Mouse (Mus musculus) liver, postnatal 0 days (tissue): ENCODE data around the gene Yars. TPM values are rescaled to one million over a fixed set of nuclear protein-coding genes. Genes with fewer than 3 reads are reported as not detected.

Source experiments
- ATAC-seq: fragments of 200-750 bp; cut with Nextera tagmentation; 2 replicates; pipeline ENCODE4 v1.8.0; 2017; ENCODE audit warnings: mild to moderate bottlenecking, moderate library complexity
- DNase-seq: peaks from one replicate; pipeline ENCODE4 v3.0.0-alpha.2; 2016
- H3K27ac ChIP-seq: fragments of 300-500 bp; sonication (generic); 2 replicates; pipeline ENCODE4 v1.5.1; 2014; ENCODE audit warnings: antibody characterized with exemption, moderate library complexity, mild to moderate bottlenecking, low read depth
- H3K27me3 ChIP-seq: fragments of 300-500 bp; sonication (generic); 2 replicates; pipeline ENCODE4 v1.6.1; 2014; ENCODE audit warnings: low read length, control low read depth, mixed read lengths; ENCODE audit not compliant: insufficient read depth
- H3K36me3 ChIP-seq: fragments of 300-500 bp; sonication (generic); replicated peaks from 2 replicates; pipeline ENCODE4 v1.6.1; 2014; ENCODE audit warnings: mild to moderate bottlenecking, control low read depth, low read length, moderate library complexity, mixed read lengths; ENCODE audit not compliant: insufficient read depth
- H3K4me1 ChIP-seq: fragments of 300-500 bp; sonication (generic); 2 replicates; pipeline ENCODE4 v1.6.1; 2014; ENCODE audit warnings: antibody characterized with exemption, mild to moderate bottlenecking, control low read depth; ENCODE audit not compliant: insufficient read depth
- H3K4me2 ChIP-seq: fragments of 300-500 bp; sonication (generic); 2 replicates; pipeline ENCODE4 v1.6.1; 2014; ENCODE audit warnings: low read depth, mild to moderate bottlenecking, low read length, moderate library complexity, mixed read lengths
- H3K4me3 ChIP-seq: fragments of 300-500 bp; sonication (generic); 2 replicates; pipeline ENCODE4 v1.5.1; 2014; ENCODE audit warnings: low read depth, low read length
- H3K9ac ChIP-seq: fragments of 300-500 bp; sonication (generic); replicated peaks from 2 replicates; pipeline ENCODE4 v1.6.1; 2014; ENCODE audit warnings: mild to moderate bottlenecking, moderate library complexity
- H3K9me3 ChIP-seq: fragments of 300-500 bp; sonication (generic); 2 replicates; pipeline ENCODE4 v1.6.1; 2016; ENCODE audit warnings: mild to moderate bottlenecking, control low read depth, low read length, mixed read lengths
- CTCF ChIP-seq: sonication (generic); IDR thresholded peaks from 2 replicates; pipeline ENCODE4 v1.5.1; 2016; ENCODE audit warnings: antibody characterized with exemption, low read depth
- EP300 ChIP-seq: IDR thresholded peaks from 2 replicates; pipeline ENCODE4 v1.6.1; 2016; ENCODE audit warnings: antibody characterized with exemption, low read depth, mild to moderate bottlenecking
- WGBS: fragments of 180-500 bp; shearing (Covaris S2); extraction: QIAGEN DNeasy Blood & Tissue Kit; methylation state at CpG from one replicate; pipeline ENCODE4 v1.1.7; 2014; ENCODE audit not compliant: insufficient replicate concordance; 5-methylcytosine and 5-hydroxymethylcytosine counted together
- polyA plus RNA-seq: library from polyadenylated mRNA; unstranded; fragments of >200 nt; fragmentation: Nextera tagmentation; extraction: Ambion mirVana; gene quantifications from 2 replicates; pipeline ENCODE4 v1.2.1, GENCODE M21; 2015

Gene Yars
- polyA plus RNA-seq: 23.0 and 25.7 TPM in 2 replicates

- ATAC-seq (peak; percentile 93), DNase-seq (peak; percentile 98)
- Histone ChIP-seq H3K27me3 (no peaks in the 10 kb centered on the region), H3K9ac (peak within 1 kb of the TSS; percentile 89), H3K4me1 (peaks cover 36% of the 10 kb centered on the region), H3K27ac (peak within 1 kb of the TSS; percentile 94), H3K4me2 (peak within 1 kb of the TSS; percentile 93), H3K9me3 (no peaks in the 10 kb centered on the region), H3K4me3 (peak within 1 kb of the TSS; percentile 96), H3K36me3 (0 out of 2 replicates have a peak, but pooled peaks cover 7% of the 10 kb centered on the region)
- TF ChIP-seq EP300 (peak; percentile 72; the same call in 1 of the 2 replicates), CTCF (peak; percentile 57)
- under 1% methylated on average over 53 of the region's 58 CpGs for WGBS
Observed at GRCm38 (mm10) chr4:129189542-129190519, at the start of gene Yars, which contains the start of gene S100pbp. TSS of gene Yars (plus strand) at chr4:129189760. TSS of gene S100pbp (minus strand) at chr4:129189727.

- H3K4me1 ChIP-seq: peaks cover 40% of the 10 kb centered on the region
- no peak for DNase-seq
Observed at GRCm38 (mm10) chr4:129140808-129141207, 48.8 kb upstream of the Yars start.

GRCm38 (mm10) chr4:129141560-129142438 lies 47.8 kb upstream of the Yars start:
- Histone ChIP-seq H3K27ac (no peak overlapping the region), H3K4me2 (peak overlapping the region; percentile 1; the same call in 1 of the 2 replicates), H3K9me3 (no peaks in the 10 kb centered on the region), H3K9ac (no peak overlapping the region), H3K27me3 (peaks cover 24% of the 10 kb centered on the region), H3K4me3 (no peak overlapping the region), H3K4me1 (peaks cover 35% of the 10 kb centered on the region), H3K36me3 (no peaks in the 10 kb centered on the region)
- DNase-seq: no peak
- 61% methylated on average over 17 of the region's 17 CpGs for WGBS
- TF ChIP-seq EP300: no peak
- TF ChIP-seq CTCF: no peak
- 0 out of 2 replicates have a peak, but pooled peaks have one; percentile 18 for ATAC-seq

More at GRCm38 (mm10) chr4:129140808-129141207, 48.8 kb upstream of the Yars start:
- H3K4me2 ChIP-seq: 0 out of 2 replicates have a peak overlapping the region, but pooled peaks have one; percentile 1
- H3K9ac ChIP-seq: no peak overlapping the region
- peaks cover 33% of the 10 kb centered on the region for H3K27me3 ChIP-seq
- peak; percentile 5; the same call in 1 of the 2 replicates for ATAC-seq
- H3K36me3 ChIP-seq: no peaks in the 10 kb centered on the region
- H3K9me3 ChIP-seq: no peaks in the 10 kb centered on the region
- H3K27ac ChIP-seq: peak overlapping the region; percentile 29; the same call in 1 of the 2 replicates
- 47% methylated on average over 4 of the region's 4 CpGs for WGBS
- TF ChIP-seq CTCF (no peak), EP300 (peak; percentile 28; the same call in 1 of the 2 replicates)
- no peak overlapping the region for H3K4me3 ChIP-seq

- no peak overlapping the region for H3K27ac ChIP-seq
- TF ChIP-seq CTCF: no peak
- no peak for TF ChIP-seq EP300
- no peak for ATAC-seq
Observed at GRCm38 (mm10) chr4:129142439-129143045, 47.0 kb upstream of the Yars start.

GRCm38 (mm10) chr4:129143509-129143908 lies 46.1 kb upstream of the Yars start:
- H3K4me2 ChIP-seq: no peak overlapping the region
- H3K27ac ChIP-seq: no peak overlapping the region
- H3K9ac ChIP-seq: no peak overlapping the region
- no peak overlapping the region for H3K4me3 ChIP-seq
- H3K36me3 ChIP-seq: no peaks in the 10 kb centered on the region
- peaks cover 9% of the 10 kb centered on the region; the same call in 1 of the 2 replicates for H3K27me3 ChIP-seq
- ATAC-seq (no peak), DNase-seq (no peak)
- TF ChIP-seq CTCF (no peak), EP300 (no peak)
- no peaks in the 10 kb centered on the region for H3K9me3 ChIP-seq
- H3K4me1 ChIP-seq: peaks cover 30% of the 10 kb centered on the region
- WGBS: 65% methylated on average over 5 of the region's 5 CpGs

More at GRCm38 (mm10) chr4:129142439-129143045, 47.0 kb upstream of the Yars start:
- no peak for DNase-seq
- 71% methylated on average over 11 of the region's 11 CpGs for WGBS
- H3K9me3 ChIP-seq: no peaks in the 10 kb centered on the region
- H3K27me3 ChIP-seq: peaks cover 17% of the 10 kb centered on the region
- no peak overlapping the region for H3K4me2 ChIP-seq
- H3K9ac ChIP-seq: no peak overlapping the region
- H3K36me3 ChIP-seq: no peaks in the 10 kb centered on the region
- peaks cover 30% of the 10 kb centered on the region for H3K4me1 ChIP-seq
- no peak overlapping the region for H3K4me3 ChIP-seq
